Mouse (Mus musculus) embryo, embryonic 11.5 days (tissue): ENCODE results near the gene Fut9.

ENCODE experiments used
- DNase-seq: peaks from one replicate; pipeline ENCODE4 v3.0.0-alpha.2; 2012; ENCODE audit warnings: low read depth, low spot score

The Fut9 gene

GRCm38 (mm10) chr4:25799476-25800283 is at the start of gene Fut9:
Fut9 (minus strand) TSS chr4:25800244.
- DNase-seq: peak; percentile 37

GRCm38 (mm10) chr4:25815783-25816182 is 15.7 kb upstream of the Fut9 start:
- no peak for DNase-seq

- DNase-seq: no peak
These were observed 13.3 kb upstream of the Fut9 start for GRCm38 (mm10) chr4:25813340-25813739.

- no peak for DNase-seq
These were observed 10.0 kb upstream of the Fut9 start for GRCm38 (mm10) chr4:25810058-25810457.

GRCm38 (mm10) chr4:25801751-25802150 is 1.7 kb upstream of the Fut9 start:
- DNase-seq: no peak

GRCm38 (mm10) chr4:25800284-25800616 is 206 bp upstream of the Fut9 start:
- no peak for DNase-seq

GRCm38 (mm10) chr4:25799051-25799475 is 981 bp downstream of the Fut9 start:
- no peak for DNase-seq

- no peak for DNase-seq
These were observed 1.6 kb downstream of the Fut9 start for GRCm38 (mm10) chr4:25798412-25798811.

GRCm38 (mm10) chr4:25796149-25796548 is 3.9 kb downstream of the Fut9 start:
- no peak for DNase-seq

- no peak for DNase-seq
These were observed 14.8 kb downstream of the Fut9 start for GRCm38 (mm10) chr4:25785276-25785675.

GRCm38 (mm10) chr4:25768657-25769056 is 31.4 kb downstream of the Fut9 start:
- no peak for DNase-seq

GRCm38 (mm10) chr4:25763091-25763490 is 37.0 kb downstream of the Fut9 start:
- no peak for DNase-seq

- DNase-seq: no peak
These were observed 42.0 kb downstream of the Fut9 start for GRCm38 (mm10) chr4:25757909-25758548.

GRCm38 (mm10) chr4:25741553-25741952 is 58.5 kb downstream of the Fut9 start:
- no peak for DNase-seq

GRCm38 (mm10) chr4:25738782-25739181 is 61.3 kb downstream of the Fut9 start:
- no peak for DNase-seq

GRCm38 (mm10) chr4:25721576-25721975 is 78.5 kb downstream of the Fut9 start:
- no peak for DNase-seq

GRCm38 (mm10) chr4:25713907-25714306 is 86.1 kb downstream of the Fut9 start:
- DNase-seq: no peak

GRCm38 (mm10) chr4:25684976-25685375 is 115.1 kb downstream of the Fut9 start:
- no peak for DNase-seq

- no peak for DNase-seq
These were observed 135.8 kb downstream of the Fut9 start for GRCm38 (mm10) chr4:25664196-25664595.

GRCm38 (mm10) chr4:25661204-25661727 is 138.8 kb downstream of the Fut9 start:
- DNase-seq: no peak

- DNase-seq: no peak
These were observed 141.3 kb downstream of the Fut9 start for GRCm38 (mm10) chr4:25658792-25659191.

GRCm38 (mm10) chr4:25651902-25652301 is 148.1 kb downstream of the Fut9 start:
- DNase-seq: no peak

GRCm38 (mm10) chr4:25648107-25648506 is 151.9 kb downstream of the Fut9 start:
- DNase-seq: no peak
